Mouse (Mus musculus): ENCODE measurements around the gene Camk2n1. TPM values are rescaled to one million over a fixed set of nuclear protein-coding genes. Genes with fewer than 3 reads are reported as not detected.

Gene Camk2n1
- total RNA-seq, 2 experiments from 2014 or later, result 348 to 359 TPM

- DNase-seq (ENCODE audit: extremely low spot score in 1 of 2, low spot score in 1 of 2), result peak; percentile 92 to 97
Observed at GRCm38 (mm10) chr4:138447387-138447786, 6.7 kb upstream of the Camk2n1 start.

GRCm38 (mm10) chr4:138447827-138448602 is 6.1 kb upstream of the Camk2n1 start:
- DNase-seq (ENCODE audit: extremely low spot score in 1 of 2, low spot score in 1 of 2), result no peak

DNA sequence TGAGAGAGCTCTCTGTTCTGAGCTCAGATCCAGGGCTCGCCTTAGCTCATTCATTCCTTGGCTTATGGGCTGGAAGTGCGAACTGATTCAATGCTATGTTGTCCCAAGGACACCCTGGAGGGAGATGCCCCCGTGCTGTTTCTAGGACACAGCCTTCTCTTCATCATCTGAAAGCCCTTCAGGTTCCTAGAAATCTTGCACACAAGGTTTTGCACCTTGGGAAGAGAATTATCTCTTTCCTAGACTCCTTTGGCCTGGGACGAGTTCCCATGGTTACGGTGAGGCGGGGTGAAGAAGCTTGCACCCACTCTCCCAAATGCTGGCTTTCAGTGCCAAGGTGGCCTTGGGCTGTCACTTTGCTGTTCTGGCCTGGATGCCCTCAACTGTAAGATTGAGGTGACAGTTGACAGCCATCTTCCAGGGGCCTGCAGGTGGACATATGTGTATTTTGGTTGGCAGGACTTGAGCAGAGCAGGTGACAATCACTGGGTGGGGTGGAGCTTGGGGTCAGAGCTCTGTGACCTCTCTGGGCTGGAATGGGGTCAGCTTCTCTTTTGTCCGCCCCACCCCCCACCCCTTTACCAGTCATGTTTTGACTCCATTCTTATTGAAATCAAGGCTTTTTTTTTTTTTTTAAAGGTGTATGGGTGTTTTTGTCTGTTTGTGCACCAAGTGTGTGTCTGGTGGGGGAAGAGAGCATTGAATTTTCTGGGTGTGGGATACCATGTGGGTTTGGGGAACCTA is 5.1 kb upstream of the Camk2n1 start:
- DNase-seq (ENCODE audit: extremely low spot score in 1 of 2, low spot score in 1 of 2), result no peak

DNA sequence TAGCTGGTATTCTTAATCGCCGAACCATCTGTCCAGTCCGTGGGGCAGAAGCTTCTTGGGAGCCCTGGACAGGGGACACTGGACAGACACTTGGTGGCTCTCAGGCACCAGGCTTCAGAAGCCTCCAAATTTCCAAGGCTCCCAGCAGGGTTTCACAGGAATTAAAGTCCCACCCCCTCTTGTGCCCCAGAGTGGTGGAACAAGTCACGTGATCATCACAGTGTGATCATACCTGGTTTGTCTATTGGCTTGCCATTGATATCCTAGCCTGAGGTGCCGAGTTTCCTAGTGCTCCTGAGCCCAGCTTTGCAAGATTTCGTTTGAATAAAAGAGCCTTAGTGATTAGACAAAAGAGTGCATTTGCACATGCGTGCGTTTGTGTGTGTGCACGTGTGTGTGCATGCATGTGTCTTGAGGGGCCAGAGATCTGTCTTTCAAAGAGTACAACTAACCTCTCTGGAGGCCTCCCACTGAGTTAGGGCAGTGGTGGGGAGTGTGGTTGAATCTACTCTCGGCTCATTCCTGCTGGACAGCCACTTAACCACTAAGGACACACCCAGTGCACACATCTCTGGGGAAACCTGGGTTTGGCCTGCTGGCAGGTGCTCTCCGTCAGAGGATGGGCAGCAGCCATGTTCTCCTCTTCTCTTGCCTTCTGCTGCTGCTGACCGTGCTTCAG is 4.3 kb upstream of the Camk2n1 start:
- DNase-seq (ENCODE audit: extremely low spot score in 1 of 2, low spot score in 1 of 2), result no peak

DNA sequence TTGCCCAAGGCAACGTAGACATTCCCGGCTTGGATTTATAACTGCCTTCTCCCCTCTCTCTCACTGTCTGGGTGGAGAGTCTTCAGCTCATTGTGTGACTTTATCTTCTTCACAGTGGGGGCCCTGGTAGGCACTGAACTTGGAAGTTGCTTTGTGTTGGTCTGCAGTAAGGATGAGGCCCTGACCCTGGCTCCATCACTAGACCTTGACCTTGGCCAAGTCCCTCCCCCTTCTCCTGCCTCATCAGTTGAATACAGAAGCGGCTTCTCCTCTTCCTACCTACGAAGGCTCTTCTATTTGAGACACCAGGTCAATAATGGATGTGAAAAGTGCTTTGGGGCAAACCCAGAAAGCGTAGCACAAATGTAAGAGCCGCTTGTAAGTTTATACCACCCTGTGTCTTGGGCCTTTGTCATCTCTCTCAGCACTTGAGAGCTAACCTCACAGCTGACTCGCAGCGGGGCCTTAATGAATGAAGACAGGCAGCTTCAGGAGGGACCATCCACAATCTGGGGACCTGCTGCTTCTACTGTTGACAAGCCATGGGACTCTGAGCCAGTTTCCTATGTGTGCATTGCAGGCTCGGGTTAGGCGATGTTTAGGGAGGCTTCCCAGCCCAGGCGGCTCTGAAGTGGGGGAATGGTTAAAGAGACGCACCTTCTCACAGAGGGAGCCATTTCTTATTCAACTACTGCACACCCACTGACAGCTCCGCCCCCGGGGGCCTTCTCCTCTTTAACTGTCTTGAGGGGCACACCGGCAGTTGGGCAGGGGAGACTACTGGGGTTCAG is 1.6 kb upstream of the Camk2n1 start:
- DNase-seq (ENCODE audit: extremely low spot score in 1 of 2, low spot score in 1 of 2), result no peak

GRCm38 (mm10) chr4:138453097-138453752 is 889 bp upstream of the Camk2n1 start:
- DNase-seq (ENCODE audit: extremely low spot score in 1 of 2, low spot score in 1 of 2), result no peak

DNA sequence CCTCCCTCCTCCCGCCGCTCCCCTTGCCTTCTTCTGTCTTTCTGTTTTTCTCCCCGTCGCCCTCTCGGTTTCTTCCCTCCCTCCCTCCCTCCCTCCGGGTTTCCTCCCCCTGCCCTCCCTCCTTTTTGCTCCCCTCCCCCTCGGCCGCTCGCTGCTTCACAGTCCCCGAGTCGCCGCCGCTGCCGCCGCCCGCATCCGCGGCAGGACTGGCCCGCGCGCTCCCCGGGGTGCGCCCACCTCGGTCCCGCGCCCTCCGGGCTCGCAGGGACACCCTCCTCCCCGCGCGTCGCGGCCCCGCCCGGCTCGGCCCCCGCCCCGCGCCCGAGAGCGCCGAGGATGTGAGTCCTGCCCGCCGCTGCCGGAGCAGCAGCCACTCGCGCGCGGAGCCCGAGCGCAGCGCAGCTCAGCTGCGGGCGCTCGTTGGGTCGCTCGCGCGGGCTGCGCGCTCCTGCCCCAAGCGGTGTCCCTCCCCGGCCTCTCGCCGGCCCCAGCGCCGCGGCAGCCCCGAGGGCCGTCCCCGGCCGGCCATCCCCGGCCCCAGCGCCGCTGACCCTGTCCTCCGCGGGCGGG is 542 bp downstream of the Camk2n1 start:
- DNase-seq (ENCODE audit: extremely low spot score in 1 of 2, low spot score in 1 of 2), result peak; percentile 67 to 73

DNA sequence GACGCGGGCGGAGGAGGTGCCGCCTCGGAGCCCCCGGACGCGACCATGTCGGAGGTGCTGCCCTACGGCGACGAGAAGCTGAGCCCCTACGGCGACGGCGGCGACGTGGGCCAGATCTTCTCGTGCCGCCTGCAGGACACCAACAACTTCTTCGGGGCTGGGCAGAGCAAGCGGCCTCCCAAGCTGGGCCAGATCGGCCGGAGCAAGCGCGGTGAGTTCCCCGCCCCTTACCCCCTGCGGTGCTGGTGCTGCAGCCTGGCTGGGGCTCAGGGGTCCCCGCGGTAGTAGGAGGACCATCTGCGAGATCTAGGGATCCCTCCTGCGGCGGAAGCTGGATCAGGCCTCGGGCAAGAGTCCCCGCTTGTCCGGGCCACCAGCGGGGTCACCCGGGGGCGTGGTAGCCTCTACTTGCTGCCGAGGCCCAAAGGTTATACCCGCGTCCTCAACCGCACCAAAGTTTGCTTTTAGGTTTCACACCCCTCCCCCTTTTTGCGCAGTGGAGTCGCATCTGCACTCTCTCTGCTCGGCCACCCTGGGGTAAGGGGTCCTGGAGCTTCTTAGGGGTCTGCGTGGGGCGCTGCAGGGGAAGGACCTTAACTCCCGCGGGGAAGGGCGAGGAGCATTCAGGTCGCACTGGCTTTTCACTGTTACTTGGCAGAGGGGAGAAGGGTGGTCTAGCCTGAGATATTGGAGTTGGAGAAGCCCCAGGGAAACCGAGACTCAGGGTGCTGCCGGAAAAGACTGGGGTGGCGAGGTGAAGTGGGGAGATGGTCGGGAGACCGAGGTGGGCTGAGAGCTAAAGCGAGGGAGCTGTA is 1.2 kb downstream of the Camk2n1 start:
- no peak for DNase-seq (ENCODE audit: extremely low spot score in 1 of 2, low spot score in 1 of 2)

DNA sequence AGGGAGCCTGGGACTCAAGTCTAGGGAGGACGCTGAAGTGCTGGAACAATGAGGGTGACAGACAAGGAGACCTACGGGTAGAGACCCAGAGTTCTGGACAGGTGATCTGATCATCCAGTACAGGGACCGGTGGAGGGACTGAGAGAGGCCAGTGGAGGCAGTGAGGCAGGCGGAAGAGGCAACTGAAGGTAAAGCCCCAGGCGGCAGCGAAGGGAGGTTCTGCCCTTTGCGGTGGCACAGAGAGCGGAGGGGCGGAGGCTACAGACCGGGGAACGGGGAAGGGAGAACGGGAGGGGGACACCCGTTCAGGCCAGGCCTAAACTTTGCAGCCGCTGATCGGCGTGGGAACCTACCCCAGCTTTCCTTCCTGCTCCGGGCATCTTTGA is 1.8 kb downstream of the Camk2n1 start:
- no peak for DNase-seq (ENCODE audit: extremely low spot score in 1 of 2, low spot score in 1 of 2)

DNA sequence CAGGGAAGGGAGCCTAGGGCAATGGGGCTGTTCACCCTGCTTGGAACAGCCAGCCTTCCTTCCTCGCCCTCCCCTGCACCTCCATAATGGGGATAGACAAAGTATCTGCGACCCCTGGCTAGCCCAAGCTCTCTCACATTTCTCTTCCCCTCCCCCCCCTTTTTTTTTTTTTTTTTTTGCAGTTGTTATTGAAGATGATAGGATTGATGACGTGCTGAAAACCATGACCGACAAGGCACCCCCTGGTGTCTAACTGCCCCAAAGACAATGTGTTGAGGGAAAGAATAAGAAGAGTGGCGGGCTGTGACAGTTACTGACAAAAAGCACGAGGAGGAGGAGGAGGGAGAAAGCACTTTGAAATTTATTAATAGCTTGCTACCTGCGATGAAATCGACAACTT is 2.4 kb downstream of the Camk2n1 start:
- no peak for DNase-seq (ENCODE audit: extremely low spot score in 1 of 2, low spot score in 1 of 2)

DNA sequence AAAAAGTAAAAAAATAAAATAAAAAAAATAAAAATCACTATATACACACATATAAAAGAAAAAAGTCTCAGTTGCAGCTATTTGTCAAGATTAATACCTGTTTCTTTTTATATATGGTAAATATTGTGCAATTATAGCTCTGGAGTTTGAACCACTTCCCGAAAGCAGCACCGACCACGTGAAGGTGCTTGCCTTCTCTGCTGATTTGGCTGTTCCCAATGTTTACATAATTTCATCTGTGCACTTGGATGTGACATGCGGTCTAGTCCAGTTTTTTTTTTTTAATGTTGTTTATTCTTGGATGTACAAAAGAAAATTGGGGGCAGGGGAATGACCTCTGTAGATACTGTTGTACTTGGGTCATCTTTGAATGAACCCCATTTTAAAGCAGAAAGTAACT is 3.0 kb downstream of the Camk2n1 start:
- DNase-seq (ENCODE audit: extremely low spot score in 1 of 2, low spot score in 1 of 2), result no peak

- no peak for DNase-seq (ENCODE audit: extremely low spot score in 1 of 2, low spot score in 1 of 2)
Observed at GRCm38 (mm10) chr4:138458171-138458570, 4.1 kb downstream of the Camk2n1 start.

- DNase-seq (ENCODE audit: extremely low spot score in 1 of 2, low spot score in 1 of 2), result no peak
Observed at GRCm38 (mm10) chr4:138458735-138459440, 4.8 kb downstream of the Camk2n1 start.

DNA sequence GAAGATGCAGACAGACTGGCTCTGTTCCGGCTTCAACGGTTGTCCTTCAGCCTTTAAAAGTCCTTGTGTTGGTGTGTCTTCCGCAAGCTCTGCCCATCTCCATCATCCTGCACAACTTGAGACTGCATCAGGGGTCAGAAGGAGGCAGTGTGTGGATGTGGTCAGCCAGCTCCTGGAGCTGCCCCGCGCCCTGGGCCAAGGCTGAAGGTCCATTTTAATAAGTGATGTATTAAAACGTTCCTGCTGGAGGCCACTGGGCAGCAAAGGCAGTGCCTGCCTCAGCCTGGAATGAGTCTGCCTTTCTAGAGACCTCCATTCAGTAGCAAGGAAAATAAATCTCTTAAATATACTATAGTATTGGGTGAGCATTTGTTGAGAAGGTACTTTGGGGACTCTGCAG is 5.7 kb downstream of the Camk2n1 start:
- DNase-seq (ENCODE audit: extremely low spot score in 1 of 2, low spot score in 1 of 2), result no peak

- DNase-seq (ENCODE audit: extremely low spot score in 1 of 2, low spot score in 1 of 2), result no peak
Observed at GRCm38 (mm10) chr4:138460910-138461309, 6.8 kb downstream of the Camk2n1 start.

DNA sequence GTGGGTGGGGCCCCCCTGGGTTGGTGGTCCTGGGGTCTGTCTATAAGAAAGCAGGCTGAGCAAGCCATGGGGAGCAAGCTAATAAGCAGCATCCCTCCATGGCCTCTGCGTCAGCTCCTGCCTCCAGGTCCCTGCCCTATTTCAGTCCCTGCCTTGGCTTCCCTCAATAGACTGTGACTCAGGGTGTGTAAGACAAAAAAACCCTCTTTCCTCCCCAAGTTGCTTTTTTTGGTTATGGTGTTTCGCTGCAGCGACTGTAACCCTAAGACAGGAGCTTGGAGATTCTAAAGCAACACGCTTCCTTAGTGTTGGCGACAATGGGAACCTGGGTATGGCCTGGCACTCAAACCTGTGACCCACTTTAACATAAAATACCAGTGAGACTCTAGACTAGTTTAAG is 7.4 kb downstream of the Camk2n1 start:
- DNase-seq (ENCODE audit: extremely low spot score in 1 of 2, low spot score in 1 of 2), result no peak

DNA sequence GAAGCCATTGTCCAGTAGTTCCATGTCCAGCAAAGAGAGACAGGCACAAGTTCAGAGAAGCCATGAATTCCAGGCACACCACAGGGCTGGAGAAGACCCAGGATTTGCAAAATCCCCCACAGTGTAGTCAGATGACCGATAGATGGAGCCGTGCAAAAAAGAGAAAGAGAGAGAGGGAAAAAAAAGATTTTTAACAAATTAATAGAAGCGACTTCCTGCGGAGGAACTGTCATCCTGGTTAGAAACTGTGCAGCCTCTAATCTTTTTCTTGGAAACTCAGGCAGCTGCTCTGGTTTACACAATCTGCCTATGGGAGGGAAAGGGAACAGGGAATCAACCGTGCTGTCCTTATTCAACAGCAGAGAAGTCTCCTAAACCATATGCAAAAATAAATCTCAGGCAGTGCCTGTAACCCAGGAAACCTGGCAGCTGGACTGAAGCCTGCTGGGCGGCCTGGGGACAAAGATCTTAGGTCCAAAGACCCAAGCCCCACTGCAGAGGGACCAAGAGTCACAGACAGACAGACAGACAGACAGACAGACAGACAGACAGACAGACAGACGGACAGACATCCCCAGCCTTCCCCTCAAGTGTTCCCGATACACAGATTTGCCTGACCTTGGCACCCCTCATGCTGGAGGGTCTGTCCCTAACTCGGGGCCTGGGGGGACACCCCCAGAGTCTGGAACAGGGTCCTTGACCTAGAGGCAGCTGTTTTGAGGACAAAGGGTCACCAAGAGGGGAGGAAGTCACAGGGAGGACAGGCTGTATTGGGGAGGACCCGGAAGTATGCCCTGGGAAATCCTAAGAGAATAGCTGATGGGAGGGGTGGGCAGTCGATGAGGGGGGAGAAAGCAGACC is 9.1 kb downstream of the Camk2n1 start:
- DNase-seq (ENCODE audit: extremely low spot score in 1 of 2, low spot score in 1 of 2), result no peak

Measured in layer of hippocampus, postnatal 25 days (tissue).